Mouse (Mus musculus) lung, embryonic 16.5 days (tissue): ENCODE results near the gene Cep162. TPM values are rescaled to one million over a fixed set of nuclear protein-coding genes. Genes with fewer than 3 reads are reported as not detected.
A peak's percentile ranks its signal among the peaks of the same experiment; 100 is the strongest.

Experiments
- ATAC-seq: fragments of 200-750 bp; cut with Nextera tagmentation; 2 replicates; pipeline ENCODE4 v1.8.0; 2017; ENCODE audit warnings: low read depth, mild to moderate bottlenecking, moderate library complexity
- H3K27ac ChIP-seq: fragments of 300-500 bp; sonication (generic); 2 replicates; pipeline ENCODE4 v1.5.1; 2014; ENCODE audit warnings: mild to moderate bottlenecking, control low read depth, low read length
- H3K27me3 ChIP-seq: fragments of 300-500 bp; sonication (generic); 2 replicates; pipeline ENCODE4 v1.6.1; 2014; ENCODE audit warnings: low read depth, low read length, mixed read lengths; ENCODE audit not compliant: control insufficient read depth, insufficient read depth
- H3K36me3 ChIP-seq: fragments of 300-500 bp; sonication (generic); 2 replicates; pipeline ENCODE4 v1.6.1; 2014; ENCODE audit warnings: low read length; ENCODE audit not compliant: control insufficient read depth, insufficient read depth
- H3K4me1 ChIP-seq: fragments of 300-500 bp; sonication (generic); replicated peaks from 2 replicates; pipeline ENCODE4 v1.6.1; 2014; ENCODE audit warnings: low read length, mixed read lengths; ENCODE audit not compliant: control insufficient read depth, insufficient read depth
- H3K4me2 ChIP-seq: fragments of 300-500 bp; sonication (generic); 2 replicates; pipeline ENCODE4 v1.6.1; 2014; ENCODE audit warnings: low read depth, low read length, control low read depth
- H3K4me3 ChIP-seq: fragments of 300-500 bp; sonication (generic); 2 replicates; pipeline ENCODE4 v1.5.1; 2014; ENCODE audit warnings: mild to moderate bottlenecking, low read length, control low read depth
- H3K9ac ChIP-seq: fragments of 300-500 bp; sonication (generic); 2 replicates; pipeline ENCODE4 v1.6.1; 2014; ENCODE audit warnings: low read length, control low read depth
- H3K9me3 ChIP-seq: fragments of 300-500 bp; sonication (generic); 2 replicates; pipeline ENCODE4 v1.6.1; 2016; ENCODE audit warnings: low read length; ENCODE audit not compliant: control insufficient read depth
- WGBS: fragments of 180-500 bp; shearing (Covaris S2); extraction: QIAGEN DNeasy Blood & Tissue Kit; methylation state at CpG from one replicate; pipeline ENCODE4 v1.1.7; 2014; 5-methylcytosine and 5-hydroxymethylcytosine counted together
- polyA plus RNA-seq: library from polyadenylated mRNA; unstranded; fragments of >200 nt; fragmentation: Nextera tagmentation; extraction: Ambion mirVana; gene quantifications from 2 replicates; pipeline ENCODE4 v1.2.1, GENCODE M21; 2015

Gene Cep162
- 6.8 and 6.9 TPM in 2 replicates for polyA plus RNA-seq

DNA sequence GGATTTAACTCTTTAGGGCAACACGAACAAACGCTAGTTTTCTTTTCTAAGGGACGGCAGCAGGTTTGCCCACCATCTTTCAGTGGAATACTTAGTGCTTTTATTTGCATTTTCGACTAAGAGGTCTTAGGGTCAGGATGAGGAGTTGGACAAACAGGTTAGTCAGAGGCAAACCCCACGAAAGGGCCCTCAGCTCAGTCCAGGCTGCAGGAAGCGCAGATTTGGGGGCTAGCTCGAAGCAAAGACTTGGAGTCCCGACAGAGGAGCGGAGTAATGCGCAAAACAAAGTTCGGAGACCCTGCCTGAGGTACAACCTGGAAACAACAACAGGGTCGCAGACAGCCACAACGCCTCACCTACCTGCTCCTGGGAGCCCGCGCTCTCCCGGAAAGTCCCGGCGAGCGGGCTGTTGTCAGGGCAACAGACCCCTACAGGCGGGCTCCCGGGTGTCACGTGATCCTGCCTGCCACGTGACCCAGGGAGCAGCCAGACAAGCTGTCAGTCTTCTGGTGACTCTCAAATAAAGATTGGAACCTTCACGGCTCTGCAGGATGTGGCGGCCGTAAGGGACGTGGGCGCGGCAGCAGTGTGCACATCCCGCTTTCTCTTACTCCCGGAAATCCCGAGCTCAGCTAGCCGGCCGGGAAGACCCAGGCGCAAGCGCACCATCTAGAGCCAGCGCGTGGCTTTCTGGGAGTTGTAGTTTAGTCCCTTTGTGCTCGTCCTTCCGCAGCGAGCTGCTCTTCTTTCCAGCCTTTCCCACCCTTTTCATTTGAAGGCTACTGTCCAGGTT, at the start of gene Cep162:
Cep162 (minus strand) TSS at position 634 of the 793 bp plus-strand sequence.
- Histone ChIP-seq H3K9me3 (no peaks in the 10 kb centered on the region), H3K4me3 (peak within 1 kb of the TSS; percentile 85), H3K36me3 (no peaks in the 10 kb centered on the region), H3K4me2 (peak within 1 kb of the TSS; percentile 57), H3K9ac (peak within 1 kb of the TSS; percentile 69), H3K27me3 (no peaks in the 10 kb centered on the region), H3K4me1 (no peaks in the 10 kb centered on the region), H3K27ac (peak within 1 kb of the TSS; percentile 61)
- peak; percentile 98 for ATAC-seq
- under 1% methylated on average over 41 of the region's 41 CpGs for WGBS

DNA sequence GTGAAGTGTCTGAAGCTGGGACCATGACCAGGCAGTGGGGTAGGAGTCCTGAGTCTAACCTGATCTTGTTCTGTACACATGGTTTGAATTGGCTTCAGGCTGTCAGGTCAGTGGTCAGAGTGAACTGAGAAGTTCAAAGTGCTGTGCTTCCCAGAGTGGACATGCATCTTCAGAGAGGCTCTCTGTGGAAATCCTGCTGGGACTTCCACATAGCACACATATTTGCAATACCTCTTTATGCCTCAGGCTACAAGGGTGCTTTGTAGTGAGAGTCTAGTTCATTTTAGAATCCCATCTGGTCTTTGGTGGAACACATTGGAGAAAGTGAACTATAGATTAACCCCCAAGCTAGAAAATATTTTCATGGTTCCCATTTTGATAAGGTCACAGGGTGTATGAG, 47.9 kb upstream of the Cep162 start:
- Histone ChIP-seq H3K4me2 (no peak overlapping the region), H3K9ac (no peak overlapping the region), H3K4me3 (no peak overlapping the region), H3K27ac (no peak overlapping the region), H3K36me3 (no peaks in the 10 kb centered on the region), H3K4me1 (no peaks in the 10 kb centered on the region), H3K27me3 (no peaks in the 10 kb centered on the region), H3K9me3 (no peaks in the 10 kb centered on the region)
- no peak for ATAC-seq

DNA sequence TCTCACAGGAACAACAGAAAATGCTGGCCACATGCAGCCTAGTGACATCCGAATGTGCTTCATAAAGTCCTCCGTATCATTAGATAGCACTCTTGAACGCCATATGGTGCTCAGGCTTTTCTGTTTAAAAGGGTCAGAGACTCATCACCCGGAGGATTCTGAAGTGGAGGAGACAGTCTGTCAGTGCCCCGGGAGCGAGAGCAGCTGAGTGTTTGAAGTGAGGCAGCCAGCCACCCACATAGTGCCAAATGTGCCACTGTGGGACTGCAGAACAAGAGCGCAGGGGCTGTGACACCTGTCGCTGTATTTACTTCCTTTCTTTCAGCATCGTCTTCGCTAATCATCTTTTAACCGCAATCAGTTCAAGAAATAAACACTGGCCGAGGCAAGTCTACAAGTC, 43.6 kb upstream of the Cep162 start:
- ATAC-seq: no peak
- no peak overlapping the region for H3K4me2 ChIP-seq

DNA sequence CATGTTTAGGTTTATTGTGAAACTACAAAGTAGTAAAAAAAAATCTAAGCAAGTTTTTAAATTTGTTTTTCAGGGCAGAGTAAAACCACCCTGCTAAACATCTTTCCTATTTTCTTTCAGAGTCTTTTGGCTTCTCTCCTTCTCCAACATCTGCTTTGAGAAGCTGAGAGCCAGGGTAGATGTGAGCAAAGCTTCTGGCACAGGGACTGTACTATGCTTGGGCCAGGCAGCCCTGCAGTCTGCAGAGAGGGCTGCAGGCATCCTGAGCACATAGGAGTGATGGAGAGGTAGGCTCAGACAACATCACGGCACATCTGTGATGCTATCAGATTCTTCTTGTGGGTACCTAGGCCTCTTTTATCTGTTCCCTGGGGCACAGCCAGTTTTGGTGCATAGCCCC, 42.2 kb upstream of the Cep162 start:
- Histone ChIP-seq H3K27ac (no peak overlapping the region), H3K36me3 (no peaks in the 10 kb centered on the region)
- no peak for ATAC-seq

More for the DNA sequence above, 43.6 kb upstream of the Cep162 start:
- H3K27me3 ChIP-seq: no peaks in the 10 kb centered on the region
- no peak overlapping the region for H3K4me3 ChIP-seq
- H3K4me1 ChIP-seq: no peaks in the 10 kb centered on the region
- no peaks in the 10 kb centered on the region for H3K9me3 ChIP-seq
- no peak overlapping the region for H3K9ac ChIP-seq
- 31% methylated on average over 12 of the region's 12 CpGs for WGBS
- H3K36me3 ChIP-seq: no peaks in the 10 kb centered on the region
- no peak overlapping the region for H3K27ac ChIP-seq

DNA sequence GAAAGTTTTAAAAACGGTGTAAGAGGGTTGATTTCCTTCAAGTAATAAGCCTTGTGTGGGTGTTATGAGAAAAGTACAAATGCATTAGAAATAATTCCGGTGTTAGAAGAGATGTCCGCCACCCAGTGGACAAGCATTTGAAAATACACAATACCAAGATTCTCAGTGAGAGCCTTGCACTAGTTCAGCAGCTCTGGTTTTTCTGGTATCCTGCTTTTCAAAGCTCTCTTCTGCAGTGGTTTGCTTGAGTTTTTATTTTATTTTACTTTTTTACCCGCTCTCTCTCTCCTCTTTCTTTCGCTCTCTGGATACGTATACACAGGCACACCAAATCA, 327 bp upstream of the Cep162 start:
- Histone ChIP-seq H3K36me3 (no peaks in the 10 kb centered on the region), H3K4me1 (no peaks in the 10 kb centered on the region), H3K27ac (no peak overlapping the region), H3K9me3 (no peaks in the 10 kb centered on the region), H3K4me3 (peak overlapping the region; percentile 85), H3K9ac (peak overlapping the region; percentile 69), H3K4me2 (peak overlapping the region; percentile 57), H3K27me3 (no peaks in the 10 kb centered on the region)
- ATAC-seq: peak; percentile 79
- WGBS: 14% methylated on average over 6 of the region's 6 CpGs

More for the DNA sequence above, 42.2 kb upstream of the Cep162 start:
- Histone ChIP-seq H3K9ac (no peak overlapping the region), H3K9me3 (no peaks in the 10 kb centered on the region), H3K4me1 (no peaks in the 10 kb centered on the region), H3K4me3 (no peak overlapping the region), H3K27me3 (no peaks in the 10 kb centered on the region), H3K4me2 (no peak overlapping the region)
- 46% methylated on average over 1 of the region's 1 CpGs for WGBS

DNA sequence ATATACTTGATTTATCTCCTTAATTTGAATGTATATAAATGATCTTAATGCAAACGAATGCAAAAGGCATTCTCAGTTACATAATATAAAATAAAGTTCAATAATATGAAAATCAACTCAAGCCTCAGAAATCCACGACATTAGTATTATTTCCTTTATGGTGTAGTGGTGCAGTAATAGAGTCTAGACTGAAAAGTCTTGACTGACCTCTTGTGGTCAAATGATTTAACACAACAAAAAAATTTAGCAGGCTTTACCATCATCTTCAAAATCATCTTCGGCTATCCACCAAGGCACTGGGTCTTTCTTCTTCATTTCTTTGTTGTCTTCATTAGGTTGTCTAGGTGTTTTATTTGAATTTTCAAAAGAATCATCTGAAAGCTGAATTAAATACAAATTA, 7.2 kb downstream of the Cep162 start:
- no peak overlapping the region for H3K4me3 ChIP-seq
- no peak overlapping the region for H3K4me2 ChIP-seq
- no peak overlapping the region for H3K27ac ChIP-seq
- peaks cover 2% of the 10 kb centered on the region; the same call in 1 of the 2 replicates for H3K36me3 ChIP-seq
- no peaks in the 10 kb centered on the region for H3K4me1 ChIP-seq
- no peak for ATAC-seq
- no peak overlapping the region for H3K9ac ChIP-seq
- H3K27me3 ChIP-seq: no peaks in the 10 kb centered on the region
- H3K9me3 ChIP-seq: no peaks in the 10 kb centered on the region
- WGBS: 36% methylated on average over 3 of the region's 3 CpGs

DNA sequence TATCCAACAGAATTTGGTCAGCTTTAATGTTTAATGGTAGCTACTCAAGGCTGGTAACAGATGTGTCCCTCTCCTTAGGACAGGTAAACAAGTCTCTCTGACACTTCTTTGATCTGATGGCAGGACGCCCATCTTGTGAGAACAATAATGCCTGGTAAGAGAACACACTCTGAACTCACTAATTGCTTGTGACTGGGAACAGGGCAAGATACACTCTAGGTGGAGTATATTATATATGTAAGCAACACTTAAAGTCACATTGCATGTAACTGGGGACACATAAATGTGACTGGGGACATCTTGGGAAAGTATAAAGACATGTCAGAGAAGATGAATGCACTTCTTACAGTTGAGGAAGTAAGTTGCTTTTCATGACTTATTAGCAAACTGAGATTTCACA, 7.7 kb downstream of the Cep162 start:
- Histone ChIP-seq H3K9ac (no peak overlapping the region), H3K27ac (no peak overlapping the region), H3K36me3 (peaks cover 2% of the 10 kb centered on the region; the same call in 1 of the 2 replicates), H3K9me3 (no peaks in the 10 kb centered on the region), H3K4me3 (no peak overlapping the region), H3K4me1 (no peaks in the 10 kb centered on the region), H3K4me2 (no peak overlapping the region), H3K27me3 (no peaks in the 10 kb centered on the region)
- no peak for ATAC-seq
- WGBS: 81% methylated on average over 1 of the region's 1 CpGs

DNA sequence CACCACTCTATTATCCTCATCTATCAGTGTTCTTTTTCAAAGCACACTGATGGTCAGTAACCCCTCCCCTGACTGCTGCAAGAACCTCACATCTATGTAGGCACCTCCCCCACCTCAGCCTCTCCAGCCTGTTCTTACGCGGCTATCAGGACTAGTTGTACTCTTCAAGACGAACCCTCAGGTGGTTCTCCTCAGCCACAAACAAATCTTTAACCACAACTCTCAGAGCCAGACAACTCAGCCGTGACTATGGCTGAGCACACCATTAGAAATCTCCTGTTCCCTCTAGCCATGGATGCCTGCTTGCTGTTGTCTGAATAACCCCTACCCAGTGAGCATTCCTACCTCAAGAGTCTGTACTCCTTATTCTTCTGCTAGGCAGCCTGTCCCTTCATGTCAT, 42.1 kb downstream of the Cep162 start:
- H3K36me3 ChIP-seq: peaks cover 6% of the 10 kb centered on the region; the same call in 1 of the 2 replicates
- no peak overlapping the region for H3K4me2 ChIP-seq
- WGBS: 66% methylated on average over 4 of the region's 4 CpGs
- no peak overlapping the region for H3K9ac ChIP-seq
- H3K9me3 ChIP-seq: no peaks in the 10 kb centered on the region
- no peak overlapping the region for H3K4me3 ChIP-seq
- ATAC-seq: no peak
- H3K27ac ChIP-seq: no peak overlapping the region
- H3K27me3 ChIP-seq: no peaks in the 10 kb centered on the region
- 0 out of 2 replicates have a peak, but pooled peaks cover 2% of the 10 kb centered on the region for H3K4me1 ChIP-seq

DNA sequence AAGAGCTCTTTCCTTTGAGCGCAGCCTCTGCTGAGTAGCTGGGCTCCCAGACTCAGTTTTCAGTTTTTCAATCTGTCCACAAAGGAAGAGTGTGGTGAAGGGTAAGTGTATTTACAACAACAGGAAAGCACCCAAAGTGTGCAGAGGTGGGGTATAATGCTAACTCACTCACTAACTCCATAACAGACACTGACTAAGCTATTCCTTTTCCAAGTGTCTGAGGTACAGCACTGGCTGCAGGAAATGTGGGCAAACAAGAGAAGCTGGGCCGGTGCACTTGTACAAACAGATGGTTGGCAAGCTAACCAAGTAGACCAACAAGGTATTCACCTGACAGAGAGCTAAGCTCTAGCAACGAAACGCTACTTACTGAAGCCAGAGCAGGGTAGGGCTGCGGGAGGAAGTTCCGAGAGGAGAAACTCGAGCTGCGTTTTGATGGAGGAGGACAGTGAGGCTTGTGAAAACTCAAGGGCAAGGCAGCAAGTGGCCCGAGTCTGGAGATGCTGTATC, 44.5 kb downstream of the Cep162 start:
- H3K4me2 ChIP-seq: no peak overlapping the region
- peak; percentile 86 for ATAC-seq

More for the DNA sequence above, 44.5 kb downstream of the Cep162 start:
- peaks cover 4% of the 10 kb centered on the region; the same call in 1 of the 2 replicates for H3K36me3 ChIP-seq
- H3K4me3 ChIP-seq: no peak overlapping the region
- H3K4me1 ChIP-seq: 0 out of 2 replicates have a peak, but pooled peaks cover 2% of the 10 kb centered on the region
- WGBS: 69% methylated on average over 9 of the region's 9 CpGs
- no peak overlapping the region for H3K9ac ChIP-seq
- no peaks in the 10 kb centered on the region for H3K9me3 ChIP-seq
- H3K27me3 ChIP-seq: no peaks in the 10 kb centered on the region
- H3K27ac ChIP-seq: peak overlapping the region; percentile 62
